Mouse (Mus musculus) stomach, embryonic 14.5 days (tissue): Measurements from ENCODE around the gene Slc35c1. TPM values are rescaled to one million over a fixed set of nuclear protein-coding genes. Genes with fewer than 3 reads are reported as not detected.

ENCODE experiments used
- ATAC-seq: fragments of 200-750 bp; cut with Nextera tagmentation; 2 replicates; pipeline ENCODE4 v1.8.0; 2017; ENCODE audit warnings: low read depth, moderate TSS enrichment; ENCODE audit not compliant: insufficient number of reproducible peaks, insufficient read depth, low FRiP score
- H3K27ac ChIP-seq: fragments of 300-500 bp; sonication (generic); 2 replicates; pipeline ENCODE4 v1.5.1; 2014; ENCODE audit warnings: mild to moderate bottlenecking, low read length, moderate library complexity, mixed read lengths
- H3K27me3 ChIP-seq: fragments of 300-500 bp; sonication (generic); 2 replicates; pipeline ENCODE4 v1.6.1; 2014; ENCODE audit warnings: low read length, control low read depth, mixed read lengths; ENCODE audit not compliant: control insufficient read depth, insufficient read depth
- H3K36me3 ChIP-seq: fragments of 300-500 bp; sonication (generic); 2 replicates; pipeline ENCODE4 v1.6.1; 2014; ENCODE audit warnings: mild to moderate bottlenecking, control low read depth, low read length, moderate library complexity, mixed read lengths; ENCODE audit not compliant: control insufficient read depth, insufficient read depth
- H3K4me1 ChIP-seq: fragments of 300-500 bp; sonication (generic); 2 replicates; pipeline ENCODE4 v1.6.1; 2014; ENCODE audit warnings: low read length, control low read depth, mixed read lengths; ENCODE audit not compliant: control insufficient read depth, insufficient read depth
- H3K4me2 ChIP-seq: fragments of 300-500 bp; sonication (generic); replicated peaks from 2 replicates; pipeline ENCODE4 v1.6.1; 2014; ENCODE audit warnings: low read depth, low read length, control low read depth
- H3K4me3 ChIP-seq: fragments of 300-500 bp; sonication (generic); 2 replicates; pipeline ENCODE4 v1.5.1; 2014; ENCODE audit warnings: low read depth, low read length, control low read depth
- H3K9ac ChIP-seq: fragments of 300-500 bp; sonication (generic); replicated peaks from 2 replicates; pipeline ENCODE4 v1.6.1; 2014; ENCODE audit warnings: low read depth, mild to moderate bottlenecking, control low read depth, low read length, moderate library complexity, mixed read lengths
- H3K9me3 ChIP-seq: fragments of 300-500 bp; sonication (generic); 2 replicates; pipeline ENCODE4 v1.6.1; 2016; ENCODE audit warnings: low read depth, low read length, control low read depth; ENCODE audit not compliant: control insufficient read depth
- WGBS: fragments of 180-500 bp; shearing (Covaris S2); extraction: QIAGEN DNeasy Blood & Tissue Kit; methylation state at CpG from one replicate; pipeline ENCODE4 v1.1.7; 2014; 5-methylcytosine and 5-hydroxymethylcytosine counted together
- polyA plus RNA-seq: library from polyadenylated mRNA; unstranded; fragments of >200 nt; fragmentation: Nextera tagmentation; extraction: Ambion mirVana; gene quantifications from 2 replicates; pipeline ENCODE4 v1.2.1, GENCODE M21; 2014

Slc35c1 gene
- polyA plus RNA-seq, 1 experiment from 2014 or later = 19.2 TPM

DNA sequence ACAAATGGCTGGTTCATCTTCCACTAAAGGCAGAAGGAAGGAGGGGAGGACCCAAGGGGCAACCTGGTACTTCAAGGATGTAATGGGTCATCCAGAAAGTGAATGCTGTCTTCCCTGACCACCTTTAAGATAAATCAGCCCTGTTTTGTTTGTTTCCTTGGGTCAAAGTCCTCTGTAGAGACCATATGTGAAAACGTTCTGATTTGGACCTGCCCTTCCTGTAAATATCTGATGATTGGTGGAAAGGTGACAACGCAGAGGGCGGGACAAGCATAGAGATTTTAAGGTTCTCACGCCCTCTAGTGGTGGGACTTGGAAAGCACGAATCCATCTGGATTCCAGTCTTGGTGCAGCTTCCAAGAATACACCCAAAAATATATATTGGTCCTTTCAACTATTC is 22.5 kb downstream of the Slc35c1 start:
- Histone ChIP-seq H3K4me1 (peaks cover 6% of the 10 kb centered on the region; the same call in 1 of the 2 replicates), H3K27ac (no peak overlapping the region), H3K4me3 (no peak overlapping the region), H3K4me2 (0 out of 2 replicates have a peak overlapping the region, but pooled peaks have one; percentile 17), H3K9me3 (no peaks in the 10 kb centered on the region), H3K27me3 (no peaks in the 10 kb centered on the region), H3K9ac (no peak overlapping the region), H3K36me3 (no peaks in the 10 kb centered on the region)
- ATAC-seq = no peak
- WGBS = under 1% methylated on average over 5 of the region's 5 CpGs

DNA sequence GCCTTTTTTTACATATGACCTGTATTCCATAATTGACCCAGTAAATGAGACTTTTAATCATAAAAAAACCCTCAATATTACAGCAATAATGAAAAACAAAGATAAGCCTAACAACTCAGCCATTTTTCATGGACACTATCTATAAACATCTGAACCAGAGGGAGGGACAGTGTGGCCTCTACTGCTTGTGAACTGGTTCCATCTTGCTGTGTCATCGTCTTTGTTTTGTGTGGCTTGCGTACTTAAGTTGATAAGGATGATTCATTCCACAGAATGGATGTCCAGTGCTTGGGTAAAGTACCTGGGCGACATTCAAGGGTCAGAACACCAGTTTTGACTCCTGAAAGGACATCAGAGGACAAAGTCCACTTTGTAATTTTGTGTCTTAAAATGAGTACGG is 23.0 kb downstream of the Slc35c1 start:
- Histone ChIP-seq H3K9me3 (no peaks in the 10 kb centered on the region), H3K4me2 (no peak overlapping the region), H3K27ac (no peak overlapping the region), H3K4me3 (no peak overlapping the region), H3K9ac (no peak overlapping the region), H3K4me1 (peaks cover 11% of the 10 kb centered on the region), H3K36me3 (no peaks in the 10 kb centered on the region), H3K27me3 (no peaks in the 10 kb centered on the region)
- ATAC-seq = no peak
- WGBS = 65% methylated on average over 4 of the region's 4 CpGs

DNA sequence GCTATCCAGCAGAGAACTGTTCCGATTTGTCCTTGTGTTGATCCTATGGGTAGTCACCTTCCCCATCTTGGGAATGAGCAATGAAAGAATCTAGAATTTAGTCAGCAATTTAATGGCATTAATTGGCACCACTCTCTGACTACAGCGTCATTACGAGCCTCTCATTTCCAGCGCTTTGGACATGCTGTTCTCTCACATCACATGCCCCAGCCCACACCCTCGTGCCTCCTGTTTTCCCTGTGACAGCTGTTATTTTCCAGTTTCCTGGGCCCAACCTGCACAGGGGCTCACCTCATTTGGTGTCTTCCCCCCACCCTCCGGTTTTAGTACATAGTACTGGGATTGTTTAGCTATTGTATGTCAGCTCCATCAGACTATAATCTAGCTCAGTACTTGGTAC is 25.3 kb downstream of the Slc35c1 start:
- Histone ChIP-seq H3K4me3 (no peak overlapping the region), H3K9ac (no peak overlapping the region), H3K27me3 (no peaks in the 10 kb centered on the region), H3K9me3 (no peaks in the 10 kb centered on the region), H3K27ac (no peak overlapping the region), H3K36me3 (no peaks in the 10 kb centered on the region), H3K4me1 (peaks cover 31% of the 10 kb centered on the region), H3K4me2 (peak overlapping the region; percentile 91)
- ATAC-seq = no peak
- WGBS = 58% methylated on average over 6 of the region's 6 CpGs

DNA sequence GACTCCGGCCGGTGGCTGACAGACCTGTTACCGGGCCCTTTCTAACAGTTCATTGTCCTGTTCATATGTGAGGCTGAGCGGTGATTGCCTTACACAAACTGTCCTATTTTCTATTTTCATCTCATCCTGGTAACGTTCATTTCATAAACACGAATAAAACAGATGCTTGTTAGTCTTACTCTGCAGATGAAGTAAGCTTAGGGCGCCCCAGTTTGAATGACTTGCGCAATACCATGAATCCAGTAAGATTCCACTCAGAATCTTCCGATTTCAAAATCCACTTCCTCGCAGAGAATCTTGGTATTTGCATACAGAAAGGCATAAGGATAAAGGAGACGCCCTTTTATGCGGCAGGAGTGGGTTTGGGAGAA is 26.0 kb downstream of the Slc35c1 start:
- H3K9me3 ChIP-seq = no peaks in the 10 kb centered on the region
- peak overlapping the region; percentile 7; the same call in 1 of the 2 replicates for H3K9ac ChIP-seq
- H3K4me1 ChIP-seq = peaks cover 37% of the 10 kb centered on the region
- H3K4me3 ChIP-seq = peak overlapping the region; percentile 85
- H3K27ac ChIP-seq = 0 out of 2 replicates have a peak overlapping the region, but pooled peaks have one; percentile 0
- WGBS = 5% methylated on average over 12 of the region's 12 CpGs
- no peaks in the 10 kb centered on the region for H3K27me3 ChIP-seq
- ATAC-seq = no peak
- no peaks in the 10 kb centered on the region for H3K36me3 ChIP-seq
- H3K4me2 ChIP-seq = peak overlapping the region; percentile 91

DNA sequence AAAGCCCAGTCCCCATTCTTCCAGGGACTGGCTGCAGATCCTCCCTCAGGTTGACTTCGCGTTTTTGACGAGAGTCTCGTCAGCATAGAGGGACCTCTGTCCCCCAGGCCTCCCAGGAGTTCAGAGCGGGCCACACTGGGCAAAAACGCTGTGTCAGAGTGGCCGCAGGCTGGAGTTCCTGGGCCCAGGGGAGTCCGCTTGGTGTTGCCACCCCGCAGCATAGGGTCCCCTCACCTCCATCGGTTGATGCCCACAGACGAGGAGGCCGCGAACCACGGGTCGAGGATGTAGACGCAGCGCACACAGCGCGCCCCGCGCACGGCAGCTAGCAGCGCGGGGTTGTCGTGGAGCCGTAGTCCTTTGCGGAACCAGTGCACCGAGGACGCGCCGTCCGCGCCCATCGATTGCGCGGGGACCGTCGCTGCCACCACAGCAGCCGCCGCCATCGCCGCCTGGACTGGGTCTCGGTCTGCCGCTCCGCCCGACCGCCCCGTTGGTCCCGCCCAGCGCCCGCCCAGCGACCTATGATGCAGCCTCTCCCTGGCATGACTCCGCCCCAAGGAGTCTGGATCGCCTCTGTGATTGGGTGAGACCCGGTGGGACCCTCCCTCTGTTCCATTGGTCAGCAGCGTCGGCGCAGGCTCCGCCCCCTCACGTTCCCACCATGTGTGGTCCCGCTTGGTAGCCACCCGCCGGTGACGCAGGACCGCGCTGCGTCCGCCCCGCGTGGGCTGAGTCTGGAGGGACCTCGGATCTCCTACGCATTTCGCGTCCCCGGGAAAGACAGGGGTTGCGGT is 26.6 kb downstream of the Slc35c1 start, which contains the start of gene Cry2:
Cry2 (minus strand) TSS at position 466 of the 797 bp plus-strand sequence.
- Histone ChIP-seq H3K36me3 (no peaks in the 10 kb centered on the region), H3K4me3 (peak within 1 kb of the TSS; percentile 85), H3K9me3 (no peaks in the 10 kb centered on the region), H3K27ac (peak within 1 kb of the TSS; percentile 21; the same call in 1 of the 2 replicates), H3K9ac (peak within 1 kb of the TSS; percentile 79), H3K27me3 (no peaks in the 10 kb centered on the region), H3K4me1 (peaks cover 43% of the 10 kb centered on the region), H3K4me2 (peak within 1 kb of the TSS; percentile 91)
- WGBS = under 1% methylated on average over 74 of the region's 76 CpGs
- peak; percentile 97 for ATAC-seq

DNA sequence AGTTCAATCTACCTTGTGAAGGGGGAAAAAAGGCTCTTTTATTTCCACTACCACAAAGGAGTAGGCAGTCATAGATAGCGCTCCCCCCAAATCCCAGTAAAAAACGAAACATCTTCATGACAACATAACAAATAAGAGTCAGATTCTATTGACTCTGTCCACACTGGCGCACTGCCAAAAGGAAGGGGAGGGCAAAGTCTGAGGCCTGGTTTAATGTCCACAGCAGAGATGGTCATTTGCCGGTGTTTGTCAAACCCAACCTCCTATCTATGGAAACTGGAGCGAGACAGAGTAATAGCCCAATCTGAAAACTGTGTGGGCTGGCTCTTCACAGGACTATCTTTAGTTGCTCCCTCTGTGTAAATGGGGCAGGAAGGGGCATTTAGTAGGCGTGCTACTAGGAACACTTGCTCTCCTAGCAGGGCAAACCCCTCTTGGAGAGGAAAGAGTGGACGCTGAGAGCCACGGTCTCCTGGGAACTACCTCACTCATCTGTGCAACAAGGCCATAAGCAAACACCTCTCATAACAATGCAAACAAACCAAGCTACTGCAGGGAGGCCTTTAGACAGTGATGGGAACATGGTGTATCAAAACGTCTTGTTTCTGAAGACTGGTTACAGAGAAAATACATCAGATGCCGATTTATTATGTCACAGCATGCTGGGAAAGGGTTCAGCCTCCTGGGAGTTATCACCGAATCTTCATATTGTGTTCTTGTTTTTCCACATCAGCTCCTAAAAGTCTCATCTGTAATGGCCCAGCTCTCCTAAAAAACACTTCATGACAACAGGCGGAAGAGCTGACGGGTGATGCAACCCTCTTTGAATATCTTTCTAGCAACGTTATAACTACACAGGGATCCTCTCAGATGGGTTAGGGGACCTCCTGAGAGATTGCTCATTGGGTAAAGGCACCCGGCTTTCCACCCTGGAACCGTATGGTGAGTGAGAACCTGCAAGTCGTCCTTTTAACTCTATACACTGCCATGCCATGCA is 27.7 kb downstream of the Slc35c1 start:
- Histone ChIP-seq H3K4me2 (peak overlapping the region; percentile 91), H3K9me3 (no peaks in the 10 kb centered on the region), H3K27me3 (no peaks in the 10 kb centered on the region), H3K4me1 (peaks cover 51% of the 10 kb centered on the region), H3K36me3 (no peaks in the 10 kb centered on the region), H3K4me3 (peak overlapping the region; percentile 85), H3K27ac (no peak overlapping the region; the same call in 1 of the 2 replicates), H3K9ac (peak overlapping the region; percentile 79; the same call in 1 of the 2 replicates)
- 40% methylated on average over 17 of the region's 17 CpGs for WGBS
- ATAC-seq = no peak

DNA sequence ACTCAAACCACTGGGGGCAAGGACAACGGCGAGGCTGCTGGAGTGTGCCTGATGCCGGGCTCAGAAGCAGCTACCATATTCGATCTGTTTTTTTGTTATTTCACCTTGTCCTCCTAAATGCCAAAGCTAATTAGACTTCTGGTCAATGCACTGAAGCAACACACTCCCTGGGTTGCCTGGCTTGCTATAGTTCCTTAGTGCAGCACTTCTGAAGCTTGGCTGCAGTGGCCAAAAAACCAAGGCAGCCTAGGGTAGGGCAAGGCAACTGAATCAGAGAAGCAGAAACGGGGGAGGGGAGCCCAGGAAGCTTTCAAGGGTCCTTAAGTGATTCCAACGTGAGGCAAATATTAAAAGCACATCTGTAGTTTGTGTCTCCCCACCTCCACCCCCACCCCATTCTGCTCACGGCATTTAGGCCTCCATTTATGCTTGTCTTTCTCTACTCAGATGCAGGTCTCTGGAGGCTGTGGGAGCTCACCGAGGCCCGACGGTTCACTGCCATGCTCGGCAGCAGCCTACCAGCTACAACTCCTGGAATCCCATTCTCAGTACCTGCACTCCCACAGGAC is 28.6 kb downstream of the Slc35c1 start:
- Histone ChIP-seq H3K4me3 (peak overlapping the region; percentile 17), H3K36me3 (no peaks in the 10 kb centered on the region), H3K27me3 (no peaks in the 10 kb centered on the region), H3K27ac (no peak overlapping the region; the same call in 1 of the 2 replicates), H3K9me3 (no peaks in the 10 kb centered on the region), H3K9ac (no peak overlapping the region), H3K4me1 (peaks cover 56% of the 10 kb centered on the region), H3K4me2 (peak overlapping the region; percentile 91)
- ATAC-seq = no peak
- WGBS = 35% methylated on average over 11 of the region's 11 CpGs
